Mouse (Mus musculus): ENCODE results near the gene Il27.

GRCm38 (mm10) chr7:126584506-126584977 is 10.2 kb downstream of the Il27 start, which contains the start of gene Apobr:
- TF ChIP-seq CTCF (IDR thresholded peaks at IDR 0.05; ENCODE audit: low read depth, low read length), result no peak
- no peak for TF ChIP-seq TAL1 (conservative IDR thresholded peaks at IDR 0.05; ENCODE audit: low read depth, low read length)
- TF ChIP-seq GATA1 (IDR thresholded peaks at IDR 0.05; ENCODE audit: borderline replicate concordance, low read length), result no peak

Data from G1E (cell line).